Mouse (Mus musculus): ENCODE data around the gene Alg12.

DNA sequence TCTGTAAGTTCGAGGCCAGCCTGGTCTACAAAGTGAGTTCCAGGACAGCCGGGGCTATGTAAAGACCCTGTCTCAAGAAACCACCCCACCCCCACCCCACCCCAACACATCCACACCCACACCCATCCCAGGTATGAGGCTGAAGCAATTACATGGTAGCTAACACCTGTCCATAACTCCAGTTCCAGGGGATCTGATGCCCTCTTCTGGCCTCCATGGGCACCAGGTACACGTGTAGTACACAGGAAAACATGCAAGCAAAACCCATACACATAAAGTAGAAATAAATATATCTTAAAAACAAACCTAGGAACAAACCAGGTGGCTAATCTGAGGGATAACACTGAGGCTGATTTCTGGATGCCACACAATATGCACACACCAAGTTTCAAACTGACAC lies 5.9 kb downstream of the Alg12 start:
- TF ChIP-seq CTCF (IDR thresholded peaks at IDR 0.05; ENCODE audit: low read depth) (peak; percentile 48), EP300 (IDR thresholded peaks at IDR 0.05; ENCODE audit: low read depth) (no peak)
